Mouse (Mus musculus): ENCODE measurements around the gene Nfe2l1. TPM values are rescaled to one million over a fixed set of nuclear protein-coding genes. Genes with fewer than 3 reads are reported as not detected.

Nfe2l1 gene
- polyA plus RNA-seq, 1 experiment from 2014 or later: 68.2 TPM

GRCm38 (mm10) chr11:96805606-96806005, 24.2 kb downstream of the Nfe2l1 start:
- Histone ChIP-seq H3K36me3 (ENCODE audit: control insufficient read depth, insufficient read depth, low read length) (peaks cover 56% of the 10 kb centered on the region), H3K4me3 (ENCODE audit: low read length) (no peak overlapping the region), H3K4me1 (replicated peaks; ENCODE audit: control insufficient read depth, insufficient read depth, low read length) (no peaks in the 10 kb centered on the region), H3K27me3 (ENCODE audit: control insufficient read depth, insufficient read depth, low read depth, low read length) (no peaks in the 10 kb centered on the region), H3K9me3 (ENCODE audit: control insufficient read depth, low read length) (no peaks in the 10 kb centered on the region), H3K9ac (ENCODE audit: low read length) (no peak overlapping the region), H3K4me2 (ENCODE audit: low read depth, low read length) (no peak overlapping the region), H3K27ac (ENCODE audit: low read length) (no peak overlapping the region)
- WGBS: 89% methylated on average over 5 of the region's 5 CpGs
- ATAC-seq (ENCODE audit: low read depth): no peak

- H3K4me1 ChIP-seq (replicated peaks; ENCODE audit: control insufficient read depth, insufficient read depth, low read length): no peaks in the 10 kb centered on the region
- 91% methylated on average over 2 of the region's 2 CpGs for WGBS
Observed at GRCm38 (mm10) chr11:96799511-96799910, 30.3 kb downstream of the Nfe2l1 start.

GRCm38 (mm10) chr11:96796586-96796985, 33.2 kb downstream of the Nfe2l1 start:
- no peak overlapping the region for H3K9ac ChIP-seq (ENCODE audit: low read length)
- H3K4me3 ChIP-seq (ENCODE audit: low read length): no peak overlapping the region
- no peak overlapping the region for H3K4me2 ChIP-seq (ENCODE audit: low read depth, low read length)
- H3K27me3 ChIP-seq (ENCODE audit: control insufficient read depth, insufficient read depth, low read depth, low read length): no peaks in the 10 kb centered on the region
- H3K4me1 ChIP-seq (replicated peaks; ENCODE audit: control insufficient read depth, insufficient read depth, low read length): no peaks in the 10 kb centered on the region; the same call in 1 of the 2 replicates
- H3K27ac ChIP-seq (ENCODE audit: low read length): no peak overlapping the region
- H3K36me3 ChIP-seq (ENCODE audit: control insufficient read depth, insufficient read depth, low read length): peaks cover 14% of the 10 kb centered on the region; the same call in 1 of the 2 replicates
- 44% methylated on average over 1 of the region's 1 CpGs for WGBS
- ATAC-seq (ENCODE audit: low read depth): no peak
- no peaks in the 10 kb centered on the region for H3K9me3 ChIP-seq (ENCODE audit: control insufficient read depth, low read length)

More at GRCm38 (mm10) chr11:96799511-96799910, 30.3 kb downstream of the Nfe2l1 start:
- H3K9me3 ChIP-seq (ENCODE audit: control insufficient read depth, low read length): no peaks in the 10 kb centered on the region
- no peak overlapping the region for H3K4me2 ChIP-seq (ENCODE audit: low read depth, low read length)
- no peak overlapping the region for H3K4me3 ChIP-seq (ENCODE audit: low read length)
- no peak overlapping the region for H3K9ac ChIP-seq (ENCODE audit: low read length)
- H3K36me3 ChIP-seq (ENCODE audit: control insufficient read depth, insufficient read depth, low read length): peaks cover 30% of the 10 kb centered on the region
- no peak for ATAC-seq (ENCODE audit: low read depth)
- H3K27ac ChIP-seq (ENCODE audit: low read length): no peak overlapping the region
- H3K27me3 ChIP-seq (ENCODE audit: control insufficient read depth, insufficient read depth, low read depth, low read length): no peaks in the 10 kb centered on the region

GRCm38 (mm10) chr11:96796081-96796480, 33.7 kb downstream of the Nfe2l1 start:
- Histone ChIP-seq H3K27ac (ENCODE audit: low read length) (no peak overlapping the region), H3K4me2 (ENCODE audit: low read depth, low read length) (no peak overlapping the region), H3K9ac (ENCODE audit: low read length) (no peak overlapping the region), H3K4me3 (ENCODE audit: low read length) (no peak overlapping the region), H3K4me1 (replicated peaks; ENCODE audit: control insufficient read depth, insufficient read depth, low read length) (no peaks in the 10 kb centered on the region; the same call in none of the 2 replicates), H3K27me3 (ENCODE audit: control insufficient read depth, insufficient read depth, low read depth, low read length) (no peaks in the 10 kb centered on the region), H3K36me3 (ENCODE audit: control insufficient read depth, insufficient read depth, low read length) (peaks cover 10% of the 10 kb centered on the region; the same call in 1 of the 2 replicates), H3K9me3 (ENCODE audit: control insufficient read depth, low read length) (no peaks in the 10 kb centered on the region)
- ATAC-seq (ENCODE audit: low read depth): no peak
- WGBS: 94% methylated on average over 2 of the region's 2 CpGs

GRCm38 (mm10) chr11:96795491-96795890, 34.3 kb downstream of the Nfe2l1 start:
- 90% methylated on average over 13 of the region's 13 CpGs for WGBS
- Histone ChIP-seq H3K36me3 (ENCODE audit: control insufficient read depth, insufficient read depth, low read length) (peaks cover 7% of the 10 kb centered on the region; the same call in 1 of the 2 replicates), H3K4me2 (ENCODE audit: low read depth, low read length) (no peak overlapping the region)

GRCm38 (mm10) chr11:96790681-96791080, 39.1 kb downstream of the Nfe2l1 start:
- Histone ChIP-seq H3K36me3 (ENCODE audit: control insufficient read depth, insufficient read depth, low read length) (peaks cover 1% of the 10 kb centered on the region; the same call in 1 of the 2 replicates), H3K4me1 (replicated peaks; ENCODE audit: control insufficient read depth, insufficient read depth, low read length) (peaks cover 14% of the 10 kb centered on the region), H3K9me3 (ENCODE audit: control insufficient read depth, low read length) (no peaks in the 10 kb centered on the region), H3K9ac (ENCODE audit: low read length) (peak overlapping the region; percentile 38), H3K4me3 (ENCODE audit: low read length) (peak overlapping the region; percentile 90), H3K27me3 (ENCODE audit: control insufficient read depth, insufficient read depth, low read depth, low read length) (no peaks in the 10 kb centered on the region), H3K27ac (ENCODE audit: low read length) (no peak overlapping the region), H3K4me2 (ENCODE audit: low read depth, low read length) (peak overlapping the region; percentile 88)
- ATAC-seq (ENCODE audit: low read depth): no peak
- 6% methylated on average over 1 of the region's 1 CpGs for WGBS

More at GRCm38 (mm10) chr11:96795491-96795890, 34.3 kb downstream of the Nfe2l1 start:
- no peak for ATAC-seq (ENCODE audit: low read depth)
- Histone ChIP-seq H3K27ac (ENCODE audit: low read length) (no peak overlapping the region), H3K27me3 (ENCODE audit: control insufficient read depth, insufficient read depth, low read depth, low read length) (no peaks in the 10 kb centered on the region), H3K9ac (ENCODE audit: low read length) (no peak overlapping the region), H3K4me3 (ENCODE audit: low read length) (no peak overlapping the region), H3K4me1 (replicated peaks; ENCODE audit: control insufficient read depth, insufficient read depth, low read length) (peaks cover 6% of the 10 kb centered on the region), H3K9me3 (ENCODE audit: control insufficient read depth, low read length) (no peaks in the 10 kb centered on the region)

- peak overlapping the region; percentile 99 for H3K27ac ChIP-seq (ENCODE audit: low read length)
- H3K27me3 ChIP-seq (ENCODE audit: control insufficient read depth, insufficient read depth, low read depth, low read length): no peaks in the 10 kb centered on the region
- H3K9ac ChIP-seq (ENCODE audit: low read length): peak overlapping the region; percentile 95
- peak overlapping the region; percentile 88 for H3K4me2 ChIP-seq (ENCODE audit: low read depth, low read length)
- peaks cover 14% of the 10 kb centered on the region for H3K4me1 ChIP-seq (replicated peaks; ENCODE audit: control insufficient read depth, insufficient read depth, low read length)
- peak overlapping the region; percentile 90 for H3K4me3 ChIP-seq (ENCODE audit: low read length)
- ATAC-seq (ENCODE audit: low read depth): no peak
- no peaks in the 10 kb centered on the region for H3K9me3 ChIP-seq (ENCODE audit: control insufficient read depth, low read length)
- 9% methylated on average over 5 of the region's 5 CpGs for whole genome bisulfite sequencing
- no peaks in the 10 kb centered on the region for H3K36me3 ChIP-seq (ENCODE audit: control insufficient read depth, insufficient read depth, low read length)
Observed at GRCm38 (mm10) chr11:96789990-96790389, 39.8 kb downstream of the Nfe2l1 start.

GRCm38 (mm10) chr11:96788871-96789795, 40.6 kb downstream of the Nfe2l1 start, which contains the start of gene Cbx1:
TSS of gene Cbx1 (plus strand) at chr11:96789127.
- peak within 1 kb of the TSS; percentile 90 for H3K4me3 ChIP-seq (ENCODE audit: low read length)
- H3K4me1 ChIP-seq (replicated peaks; ENCODE audit: control insufficient read depth, insufficient read depth, low read length): peaks cover 14% of the 10 kb centered on the region
- peak within 1 kb of the TSS; percentile 88 for H3K4me2 ChIP-seq (ENCODE audit: low read depth, low read length)
- H3K27me3 ChIP-seq (ENCODE audit: control insufficient read depth, insufficient read depth, low read depth, low read length): no peaks in the 10 kb centered on the region
- peak within 1 kb of the TSS; percentile 99 for H3K27ac ChIP-seq (ENCODE audit: low read length)
- no peaks in the 10 kb centered on the region for H3K36me3 ChIP-seq (ENCODE audit: control insufficient read depth, insufficient read depth, low read length)
- ATAC-seq (ENCODE audit: low read depth): peak; percentile 99
- H3K9me3 ChIP-seq (ENCODE audit: control insufficient read depth, low read length): no peaks in the 10 kb centered on the region
- WGBS: under 1% methylated on average over 88 of the region's 93 CpGs
- H3K9ac ChIP-seq (ENCODE audit: low read length): peak within 1 kb of the TSS; percentile 95

GRCm38 (mm10) chr11:96786731-96787450, 42.9 kb downstream of the Nfe2l1 start:
- H3K4me1 ChIP-seq (replicated peaks; ENCODE audit: control insufficient read depth, insufficient read depth, low read length): peaks cover 14% of the 10 kb centered on the region
- no peaks in the 10 kb centered on the region for H3K9me3 ChIP-seq (ENCODE audit: control insufficient read depth, low read length)
- no peak for ATAC-seq (ENCODE audit: low read depth)
- H3K4me2 ChIP-seq (ENCODE audit: low read depth, low read length): no peak overlapping the region
- 32% methylated on average over 9 of the region's 9 CpGs for WGBS
- no peak overlapping the region for H3K4me3 ChIP-seq (ENCODE audit: low read length)
- H3K27ac ChIP-seq (ENCODE audit: low read length): no peak overlapping the region
- no peaks in the 10 kb centered on the region for H3K36me3 ChIP-seq (ENCODE audit: control insufficient read depth, insufficient read depth, low read length)
- H3K27me3 ChIP-seq (ENCODE audit: control insufficient read depth, insufficient read depth, low read depth, low read length): no peaks in the 10 kb centered on the region
- no peak overlapping the region for H3K9ac ChIP-seq (ENCODE audit: low read length)

Data from lung, embryonic 16.5 days (tissue).